Mouse (Mus musculus): ENCODE measurements around the gene Gm9972. TPM values are rescaled to one million over a fixed set of nuclear protein-coding genes. Genes with fewer than 3 reads are reported as not detected.

Gm9972 gene
- not detected in 2 replicates for polyA plus RNA-seq (2012; rRNA removed)

GRCm38 (mm10) chr11:43035446-43035845, at the start of gene Gm9972:
Gm9972 (plus strand) TSS chr11:43035746.

Other genes starting within 250 kb of the Gm9972 start
- 0.11 and 0.48 TPM in 2 replicates for gene Atp10b, start 114.1 kb downstream of the Gm9972 start, polyA plus RNA-seq (2012; rRNA removed)

Measured in central nervous system, embryonic 11.5 days (tissue).